Mouse (Mus musculus) liver, embryonic 15.5 days (tissue): ENCODE results near the gene Dna2. TPM values are rescaled to one million over a fixed set of nuclear protein-coding genes. Genes with fewer than 3 reads are reported as not detected.
A peak's percentile ranks its signal among the peaks of the same experiment; 100 is the strongest.

ENCODE experiments used
- ATAC-seq: fragments of 200-750 bp; cut with Nextera tagmentation; 2 replicates; pipeline ENCODE4 v1.8.0; 2017; ENCODE audit warnings: moderate number of reproducible peaks, mild to moderate bottlenecking, moderate library complexity; ENCODE audit not compliant: insufficient read depth
- H3K27ac ChIP-seq: fragments of 300-500 bp; sonication (generic); replicated peaks from 2 replicates; pipeline ENCODE4 v1.5.1; 2015; ENCODE audit warnings: mild to moderate bottlenecking, inconsistent platforms
- H3K27me3 ChIP-seq: fragments of 300-500 bp; sonication (generic); 2 replicates; pipeline ENCODE4 v1.6.1; 2015; ENCODE audit warnings: mild to moderate bottlenecking, inconsistent platforms
- H3K36me3 ChIP-seq: fragments of 300-500 bp; sonication (generic); replicated peaks from 2 replicates; pipeline ENCODE4 v1.6.1; 2015; ENCODE audit warnings: moderate library complexity, mild to moderate bottlenecking, inconsistent platforms
- H3K4me1 ChIP-seq: fragments of 300-500 bp; sonication (generic); replicated peaks from 2 replicates; pipeline ENCODE4 v1.6.1; 2015; ENCODE audit warnings: inconsistent platforms
- H3K4me2 ChIP-seq: fragments of 300-500 bp; sonication (generic); 2 replicates; pipeline ENCODE4 v1.6.1; 2015; ENCODE audit warnings: moderate library complexity, mild to moderate bottlenecking, inconsistent platforms
- H3K4me3 ChIP-seq: fragments of 300-500 bp; sonication (generic); replicated peaks from 2 replicates; pipeline ENCODE4 v1.5.1; 2015; ENCODE audit warnings: mild to moderate bottlenecking, inconsistent platforms
- H3K9ac ChIP-seq: fragments of 300-500 bp; sonication (generic); 2 replicates; pipeline ENCODE4 v1.6.1; 2015; ENCODE audit warnings: moderate library complexity, mild to moderate bottlenecking, inconsistent platforms
- H3K9me3 ChIP-seq: fragments of 300-500 bp; sonication (generic); replicated peaks from 2 replicates; pipeline ENCODE4 v1.6.1; 2016; ENCODE audit warnings: inconsistent platforms
- WGBS: fragments of 180-500 bp; shearing (Covaris S2); methylation state at CpG from one replicate; pipeline ENCODE4 v1.1.7; 2015; ENCODE audit warnings: mixed read lengths; ENCODE audit not compliant: insufficient replicate concordance; 5-methylcytosine and 5-hydroxymethylcytosine counted together
- polyA plus RNA-seq: library from polyadenylated mRNA; unstranded; fragments of >200 nt; fragmentation: Nextera tagmentation; extraction: Ambion mirVana; gene quantifications from 2 replicates; pipeline ENCODE4 v1.2.1, GENCODE M21; 2015

The Dna2 gene
- polyA plus RNA-seq, 1 experiment from 2014 or later: 24.4 TPM

- Histone ChIP-seq H3K9ac (peak overlapping the region; percentile 99), H3K27me3 (no peaks in the 10 kb centered on the region), H3K4me2 (peak overlapping the region; percentile 93), H3K27ac (peak overlapping the region; percentile 88), H3K4me1 (peaks cover 33% of the 10 kb centered on the region), H3K36me3 (no peaks in the 10 kb centered on the region), H3K9me3 (no peaks in the 10 kb centered on the region), H3K4me3 (peak overlapping the region; percentile 99)
- peak; percentile 61 for ATAC-seq
- under 1% methylated on average over 29 of the region's 29 CpGs for WGBS
Measured at GRCm38 (mm10) chr10:62920766-62921156, 26.1 kb upstream of the Dna2 start.

- Histone ChIP-seq H3K27me3 (no peaks in the 10 kb centered on the region), H3K9me3 (no peaks in the 10 kb centered on the region), H3K4me3 (no peak overlapping the region), H3K36me3 (peaks cover 12% of the 10 kb centered on the region), H3K9ac (no peak overlapping the region), H3K4me1 (peaks cover 31% of the 10 kb centered on the region), H3K27ac (no peak overlapping the region), H3K4me2 (no peak overlapping the region)
- WGBS: 67% methylated on average over 4 of the region's 4 CpGs
- no peak for ATAC-seq
Measured at GRCm38 (mm10) chr10:62924096-62924635, 22.7 kb upstream of the Dna2 start.

DNA sequence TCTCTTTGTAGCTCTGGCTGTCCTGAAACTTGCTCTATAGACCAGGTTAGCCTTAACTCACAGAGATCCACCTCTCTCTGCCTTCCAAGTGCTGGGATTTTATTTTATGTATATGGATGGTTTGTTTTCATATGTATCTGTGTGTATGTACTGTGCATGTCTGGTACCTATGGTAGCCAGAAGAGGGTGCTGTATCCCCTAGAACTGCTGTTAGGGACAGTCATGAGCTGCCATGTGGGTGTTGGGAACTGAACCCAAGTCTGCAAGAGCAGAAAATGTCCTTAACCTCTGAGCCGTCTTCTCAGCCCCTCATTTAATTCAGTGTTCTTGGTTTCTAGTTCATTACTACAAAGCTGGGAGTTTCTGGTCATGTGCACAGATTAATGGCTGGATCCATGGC is 14.4 kb upstream of the Dna2 start:
- 73% methylated on average over 1 of the region's 1 CpGs for WGBS
- peaks cover 49% of the 10 kb centered on the region for H3K36me3 ChIP-seq

DNA sequence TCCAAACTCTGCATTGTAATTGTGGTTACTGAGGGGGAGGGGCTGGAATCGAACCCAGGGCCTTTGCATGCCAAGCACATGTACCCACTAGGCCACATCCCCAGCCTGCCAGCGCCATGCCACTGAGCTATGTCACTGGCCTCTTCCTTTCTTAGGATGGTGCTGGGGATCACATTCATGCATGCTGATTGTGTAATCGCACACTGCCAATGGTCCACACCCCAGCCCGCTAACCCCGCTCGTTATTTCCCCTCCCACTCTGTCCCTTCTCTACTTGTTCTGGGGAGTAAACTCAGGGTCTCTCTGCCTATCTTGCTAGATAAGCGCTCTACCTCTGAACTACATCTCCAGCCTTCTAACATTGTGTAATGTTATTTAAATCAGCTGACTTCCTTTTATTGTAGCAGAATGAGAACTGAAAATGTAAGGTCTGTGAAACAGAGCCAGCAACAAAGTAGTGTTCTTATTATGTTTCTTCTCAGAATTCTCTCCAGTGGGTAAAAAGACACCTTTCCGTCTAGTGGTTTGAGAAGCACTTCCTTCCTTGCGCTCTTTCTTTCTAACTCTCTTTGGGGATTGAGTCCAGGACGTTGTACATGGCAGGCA is 1.7 kb upstream of the Dna2 start:
- 32% methylated on average over 10 of the region's 10 CpGs for WGBS
- H3K9me3 ChIP-seq: no peaks in the 10 kb centered on the region

More for the DNA sequence above, 14.4 kb upstream of the Dna2 start:
- Histone ChIP-seq H3K27me3 (no peaks in the 10 kb centered on the region), H3K4me3 (no peak overlapping the region), H3K4me1 (no peaks in the 10 kb centered on the region), H3K9ac (no peak overlapping the region), H3K4me2 (no peak overlapping the region), H3K9me3 (no peaks in the 10 kb centered on the region), H3K27ac (no peak overlapping the region)
- no peak for ATAC-seq

GRCm38 (mm10) chr10:62948551-62948950 is 1.7 kb downstream of the Dna2 start:
- peak overlapping the region; percentile 96; the same call in 1 of the 2 replicates for H3K4me2 ChIP-seq
- no peaks in the 10 kb centered on the region for H3K9me3 ChIP-seq
- peaks cover 44% of the 10 kb centered on the region for H3K4me1 ChIP-seq
- no peaks in the 10 kb centered on the region for H3K27me3 ChIP-seq
- peaks cover 45% of the 10 kb centered on the region for H3K36me3 ChIP-seq
- 74% methylated on average over 7 of the region's 7 CpGs for WGBS
- peak overlapping the region; percentile 64 for H3K27ac ChIP-seq
- ATAC-seq: no peak
- H3K4me3 ChIP-seq: peak overlapping the region; percentile 86
- H3K9ac ChIP-seq: peak overlapping the region; percentile 84; the same call in 1 of the 2 replicates

More for the DNA sequence above, 1.7 kb upstream of the Dna2 start:
- no peaks in the 10 kb centered on the region for H3K27me3 ChIP-seq
- H3K4me1 ChIP-seq: peaks cover 44% of the 10 kb centered on the region
- ATAC-seq: peak; percentile 79
- peaks cover 29% of the 10 kb centered on the region for H3K36me3 ChIP-seq
- peak overlapping the region; percentile 49 for H3K4me2 ChIP-seq
- H3K9ac ChIP-seq: peak overlapping the region; percentile 27; the same call in 1 of the 2 replicates
- peak overlapping the region; percentile 74 for H3K27ac ChIP-seq
- no peak overlapping the region for H3K4me3 ChIP-seq

GRCm38 (mm10) chr10:62963956-62964355 is 17.1 kb downstream of the Dna2 start:
- Histone ChIP-seq H3K4me3 (no peak overlapping the region), H3K4me1 (no peaks in the 10 kb centered on the region; the same call in 1 of the 2 replicates), H3K4me2 (no peak overlapping the region), H3K27me3 (no peaks in the 10 kb centered on the region), H3K9me3 (no peaks in the 10 kb centered on the region), H3K36me3 (peaks cover 95% of the 10 kb centered on the region), H3K9ac (no peak overlapping the region), H3K27ac (no peak overlapping the region)
- WGBS: 90% methylated on average over 7 of the region's 7 CpGs
- ATAC-seq: no peak

DNA sequence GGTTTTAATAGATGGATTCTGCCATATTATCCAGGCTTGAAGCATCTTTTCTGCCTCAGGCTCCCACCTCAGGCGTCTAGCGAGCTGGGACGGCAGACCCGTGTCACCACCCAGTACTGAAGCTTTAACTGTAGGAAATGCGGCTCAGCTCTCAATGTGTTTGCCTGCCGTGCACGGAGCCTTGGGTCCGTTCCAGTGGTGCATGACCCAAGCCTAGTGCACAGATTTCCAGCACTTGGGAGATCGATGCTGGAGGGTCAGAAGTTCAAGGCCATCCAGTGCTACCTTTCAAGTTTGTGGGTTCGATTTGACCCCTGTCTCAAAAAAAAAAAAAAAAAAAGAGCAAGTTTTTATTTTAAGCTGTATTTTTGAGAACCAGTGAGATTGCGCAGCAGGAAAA is 19.0 kb downstream of the Dna2 start:
- Histone ChIP-seq H3K9ac (no peak overlapping the region), H3K36me3 (peaks cover 96% of the 10 kb centered on the region), H3K9me3 (no peaks in the 10 kb centered on the region), H3K4me3 (no peak overlapping the region), H3K4me1 (no peaks in the 10 kb centered on the region; the same call in 1 of the 2 replicates), H3K27me3 (no peaks in the 10 kb centered on the region), H3K4me2 (no peak overlapping the region), H3K27ac (no peak overlapping the region)
- WGBS: 81% methylated on average over 11 of the region's 11 CpGs
- no peak for ATAC-seq

- Histone ChIP-seq H3K4me1 (no peaks in the 10 kb centered on the region; the same call in 1 of the 2 replicates), H3K4me3 (no peak overlapping the region), H3K4me2 (no peak overlapping the region), H3K27me3 (no peaks in the 10 kb centered on the region), H3K9me3 (no peaks in the 10 kb centered on the region), H3K27ac (no peak overlapping the region), H3K9ac (no peak overlapping the region), H3K36me3 (peaks cover 96% of the 10 kb centered on the region)
- no peak for ATAC-seq
- 84% methylated on average over 15 of the region's 15 CpGs for WGBS
Measured at GRCm38 (mm10) chr10:62966291-62966690, 19.5 kb downstream of the Dna2 start.

DNA sequence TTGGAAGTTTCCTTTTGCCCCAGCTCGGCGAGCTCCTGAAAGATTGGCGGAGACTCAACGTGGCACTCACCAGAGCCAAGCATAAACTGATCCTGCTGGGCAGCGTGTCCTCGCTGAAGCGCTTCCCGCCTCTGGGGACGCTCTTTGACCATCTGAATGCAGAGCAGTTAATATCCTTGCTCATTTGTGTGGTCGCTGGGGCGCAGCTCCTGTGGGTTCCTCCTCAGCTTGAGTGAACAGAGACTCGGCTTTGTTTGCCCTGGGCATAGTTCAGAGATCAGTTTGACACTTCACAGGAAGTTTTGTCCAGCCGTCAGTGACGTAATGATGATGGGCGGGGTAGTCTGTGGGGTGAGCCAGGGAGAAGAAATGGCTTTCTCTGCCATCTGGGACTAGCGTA is 25.0 kb downstream of the Dna2 start:
- Histone ChIP-seq H3K9ac (no peak overlapping the region), H3K4me2 (no peak overlapping the region), H3K27ac (no peak overlapping the region), H3K9me3 (no peaks in the 10 kb centered on the region), H3K27me3 (no peaks in the 10 kb centered on the region), H3K36me3 (peaks cover 87% of the 10 kb centered on the region), H3K4me1 (no peaks in the 10 kb centered on the region), H3K4me3 (no peak overlapping the region)
- 71% methylated on average over 16 of the region's 16 CpGs for WGBS
- ATAC-seq: peak; percentile 42; the same call in 1 of the 2 replicates

- H3K9me3 ChIP-seq: no peaks in the 10 kb centered on the region
- no peak overlapping the region for H3K27ac ChIP-seq
- H3K36me3 ChIP-seq: peaks cover 15% of the 10 kb centered on the region
- WGBS: 19% methylated on average over 10 of the region's 10 CpGs
- ATAC-seq: no peak
- H3K4me1 ChIP-seq: peaks cover 16% of the 10 kb centered on the region
- peak overlapping the region; percentile 87 for H3K4me3 ChIP-seq
- peak overlapping the region; percentile 98 for H3K4me2 ChIP-seq
- no peak overlapping the region for H3K9ac ChIP-seq
- 0 out of 2 replicates have a peak, but pooled peaks cover 4% of the 10 kb centered on the region for H3K27me3 ChIP-seq
Measured at GRCm38 (mm10) chr10:62979667-62980038, 32.8 kb downstream of the Dna2 start.

DNA sequence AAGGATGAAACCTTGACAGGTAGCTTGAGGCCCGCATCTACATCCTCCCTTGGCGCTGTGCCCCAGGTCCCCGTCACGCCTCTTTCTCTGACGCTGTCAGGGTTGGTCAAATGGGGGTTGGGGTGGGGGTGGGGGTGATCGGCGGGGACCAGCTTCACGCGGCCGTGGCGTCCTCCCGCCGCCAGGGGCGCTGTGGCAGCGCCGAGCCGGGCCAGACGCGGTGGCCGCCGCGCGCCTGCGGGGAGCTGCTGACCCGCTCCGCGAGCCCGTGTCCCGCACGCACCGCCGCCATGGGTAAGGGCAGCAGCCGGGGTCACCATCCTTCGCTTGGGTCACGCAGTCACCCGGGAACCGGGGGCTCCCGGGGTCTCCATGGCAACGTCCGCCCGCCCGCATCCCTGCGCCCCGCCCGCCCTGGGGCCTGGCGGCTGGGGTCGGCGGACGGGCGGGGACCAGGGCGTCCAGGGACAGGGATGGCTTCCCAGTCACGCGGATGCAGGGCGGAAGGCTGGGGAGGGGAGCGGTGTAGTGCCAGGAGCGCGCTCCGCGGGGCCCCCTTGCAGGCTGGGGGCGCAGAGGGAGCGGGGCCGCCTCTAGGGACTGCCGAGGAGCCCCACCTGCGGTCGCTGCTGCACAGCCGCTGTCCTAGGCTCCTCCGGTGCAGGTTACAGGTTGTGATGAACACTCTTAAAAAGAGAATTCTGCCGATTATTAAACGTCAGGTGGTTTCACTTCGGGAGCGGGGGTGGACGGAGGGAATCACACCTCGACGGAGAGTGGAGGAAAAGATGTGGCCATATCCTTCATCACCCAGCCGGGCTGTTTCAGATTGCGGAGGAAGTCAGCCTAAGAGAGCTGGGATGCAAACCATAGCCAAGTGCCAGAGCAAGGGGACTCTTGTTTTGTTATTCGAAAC is 33.5 kb downstream of the Dna2 start, which contains the start of gene Rufy2:
Rufy2 (plus strand) TSS at position 185 of the 916 bp plus-strand sequence.
- peaks cover 8% of the 10 kb centered on the region for H3K36me3 ChIP-seq
- under 1% methylated on average over 77 of the region's 77 CpGs for WGBS
- H3K9me3 ChIP-seq: no peaks in the 10 kb centered on the region
- H3K27ac ChIP-seq: no peak within 1 kb of the TSS
- peaks cover 16% of the 10 kb centered on the region for H3K4me1 ChIP-seq
- 0 out of 2 replicates have a peak, but pooled peaks cover 4% of the 10 kb centered on the region for H3K27me3 ChIP-seq
- H3K4me3 ChIP-seq: peak within 1 kb of the TSS; percentile 87
- H3K9ac ChIP-seq: peak within 1 kb of the TSS; percentile 71
- peak; percentile 73 for ATAC-seq
- peak within 1 kb of the TSS; percentile 98 for H3K4me2 ChIP-seq
